Mouse (Mus musculus) CH12.LX (cell line): Measurements from ENCODE around the gene Trabd2b. TPM values are rescaled to one million over a fixed set of nuclear protein-coding genes. Genes with fewer than 3 reads are reported as not detected.

Experiments
- DNase-seq: peaks from one replicate; pipeline ENCODE4 v3.0.0-alpha.2; 2013; ENCODE audit errors: extremely low read depth
- H3K27ac ChIP-seq: 2 replicates; pipeline ENCODE4 v1.5.1; 2012; ENCODE audit warnings: low read depth, mild to moderate bottlenecking, control low read depth, moderate library complexity; ENCODE audit not compliant: insufficient read depth
- H3K27me3 ChIP-seq: replicated peaks from 2 replicates; pipeline ENCODE3; 2012; ENCODE audit warnings: inconsistent platforms
- H3K36me3 ChIP-seq, 2 experiments: replicated peaks in 1 of 2; 2 replicates each; pipeline versions ENCODE3 to v1.6.1; 2012; ENCODE audit warnings: inconsistent platforms in 1 of 2, low read length in 1 of 2, mild to moderate bottlenecking in 1 of 2, mixed read lengths in 1 of 2, moderate library complexity in 1 of 2; ENCODE audit not compliant: control insufficient read depth in 1 of 2, insufficient read depth in 1 of 2
- H3K4me1 ChIP-seq, 2 experiments: 2 replicates each; pipeline ENCODE4 v1.6.1; 2012; ENCODE audit warnings: inconsistent platforms in 1 of 2, moderate library complexity in 1 of 2; ENCODE audit not compliant: insufficient read depth in 2 of 2, control insufficient read depth in 1 of 2
- H3K4me2 ChIP-seq: 2 replicates; pipeline ENCODE4 v1.6.1; 2012; ENCODE audit warnings: low read depth, mild to moderate bottlenecking, control low read depth; ENCODE audit not compliant: poor library complexity, insufficient read depth, severe bottlenecking
- H3K4me3 ChIP-seq, 3 experiments: fragments of 150-350 bp in 1 of 3; sonication (generic) in 1 of 3; replicated peaks in 1 of 3; 2 replicates each; pipeline versions ENCODE3 to v1.5.1; 2011 to 2012; ENCODE audit warnings: low read depth in 2 of 3, low read length in 2 of 3, mild to moderate bottlenecking in 2 of 3, moderate library complexity in 2 of 3, control low read depth in 1 of 3, improper control_type of control experiment in 1 of 3, inconsistent platforms in 1 of 3, mixed read lengths in 1 of 3; ENCODE audit not compliant: poor library complexity in 1 of 3
- H3K79me2 ChIP-seq: replicated peaks from 2 replicates; pipeline ENCODE4 v1.6.1; 2012; ENCODE audit warnings: mild to moderate bottlenecking, moderate library complexity; ENCODE audit not compliant: control insufficient read depth, poor library complexity, insufficient read depth, severe bottlenecking; ENCODE audit errors: extremely low read depth
- H3K9ac ChIP-seq: 2 replicates; pipeline ENCODE4 v1.6.1; 2012; ENCODE audit warnings: low read depth, mild to moderate bottlenecking, control low read depth, moderate library complexity; ENCODE audit not compliant: insufficient read depth
- H3K9me3 ChIP-seq: replicated peaks from 2 replicates; pipeline ENCODE3; 2012; ENCODE audit warnings: low read length, inconsistent platforms, mixed read lengths
- ETS1 ChIP-seq: conservative IDR thresholded peaks from 2 replicates; pipeline ENCODE4 v1.6.1; 2012; ENCODE audit warnings: low read depth, mild to moderate bottlenecking, inconsistent platforms, low read length, improper control_type of control experiment, moderate library complexity
- GABPA ChIP-seq: IDR thresholded peaks from 2 replicates; pipeline ENCODE4 v1.6.1; 2012; ENCODE audit warnings: low read depth, low read length, improper control_type of control experiment, inconsistent platforms; ENCODE audit not compliant: insufficient replicate concordance
- HCFC1 ChIP-seq: IDR thresholded peaks from 2 replicates; pipeline ENCODE4 v1.6.1; 2012; ENCODE audit warnings: low read depth, mild to moderate bottlenecking, inconsistent platforms, low read length, improper control_type of control experiment
- JUN ChIP-seq: IDR thresholded peaks from 2 replicates; pipeline ENCODE4 v1.6.1; 2011; ENCODE audit warnings: low read depth, mild to moderate bottlenecking, low read length, improper control_type of control experiment, moderate library complexity; ENCODE audit not compliant: insufficient read depth
- KAT2A ChIP-seq: IDR thresholded peaks from 2 replicates; pipeline ENCODE4 v1.6.1; 2012; ENCODE audit warnings: low read length, improper control_type of control experiment, inconsistent platforms; ENCODE audit not compliant: insufficient replicate concordance
- MAFK ChIP-seq: IDR thresholded peaks from 2 replicates; pipeline ENCODE4 v1.6.1; 2011; ENCODE audit warnings: low read length, improper control_type of control experiment; ENCODE audit not compliant: insufficient replicate concordance
- MAX ChIP-seq: IDR thresholded peaks from 2 replicates; pipeline ENCODE4 v1.6.1; 2011; ENCODE audit warnings: low read length, improper control_type of control experiment
- MXI1 ChIP-seq: IDR thresholded peaks from 2 replicates; pipeline ENCODE4 v1.6.1; 2011; ENCODE audit warnings: mild to moderate bottlenecking, low read depth, low read length, improper control_type of control experiment
- MYC ChIP-seq: IDR thresholded peaks from 2 replicates; pipeline ENCODE4 v1.6.1; 2011; ENCODE audit warnings: low read depth, mild to moderate bottlenecking, improper control_type of control experiment, low read length
- NRF1 ChIP-seq: IDR thresholded peaks from 2 replicates; pipeline ENCODE4 v1.6.1; 2014; ENCODE audit warnings: low read depth, mild to moderate bottlenecking, inconsistent platforms, low read length, improper control_type of control experiment, moderate library complexity
- RAD21 ChIP-seq: IDR thresholded peaks from 2 replicates; pipeline ENCODE4 v1.6.1; 2011; ENCODE audit warnings: low read depth, mild to moderate bottlenecking, low read length, improper control_type of control experiment, moderate library complexity
- RCOR1 ChIP-seq: conservative IDR thresholded peaks from 2 replicates; pipeline ENCODE4 v1.6.1; 2012; ENCODE audit warnings: low read depth, mild to moderate bottlenecking, inconsistent platforms, low read length, improper control_type of control experiment
- SIN3A ChIP-seq: IDR thresholded peaks from 2 replicates; pipeline ENCODE4 v1.6.1; 2012; ENCODE audit warnings: low read length, improper control_type of control experiment, inconsistent platforms
- TBP ChIP-seq: conservative IDR thresholded peaks from 2 replicates; pipeline ENCODE4 v1.6.1; 2011; ENCODE audit warnings: low read depth, low read length, improper control_type of control experiment
- TCF12 ChIP-seq: IDR thresholded peaks from 2 replicates; pipeline ENCODE4 v1.6.1; 2014; ENCODE audit warnings: low read depth, mild to moderate bottlenecking, inconsistent platforms, low read length, improper control_type of control experiment
- UBTF ChIP-seq: IDR thresholded peaks from 2 replicates; pipeline ENCODE4 v1.6.1; 2012; ENCODE audit warnings: low read depth, mild to moderate bottlenecking, inconsistent platforms, low read length, improper control_type of control experiment, moderate library complexity
- USF1 ChIP-seq: IDR thresholded peaks from 2 replicates; pipeline ENCODE4 v1.6.1; 2014; ENCODE audit warnings: low read depth, mild to moderate bottlenecking, inconsistent platforms, low read length, improper control_type of control experiment
- ZKSCAN1 ChIP-seq: IDR thresholded peaks from 2 replicates; pipeline ENCODE4 v1.6.1; 2012; ENCODE audit warnings: low read depth, inconsistent platforms, low read length, improper control_type of control experiment, borderline replicate concordance
- ZMIZ1 ChIP-seq: IDR thresholded peaks from 2 replicates; pipeline ENCODE4 v1.6.1; 2012; ENCODE audit warnings: low read depth, mild to moderate bottlenecking, inconsistent platforms, low read length, improper control_type of control experiment
- ZNF384 ChIP-seq: IDR thresholded peaks from 2 replicates; pipeline ENCODE4 v1.6.1; 2012; ENCODE audit warnings: low read depth, low read length, improper control_type of control experiment, inconsistent platforms
- dilution Hi-C: fragments of 300-500 bp; cut with MboI; formaldehyde crosslinking; loops from 2 replicates; pipeline ENCODE4 v1.14.3; 2020; ENCODE audit warnings: low sequenced_read_pairs; ENCODE audit not compliant: extremely low pct_unique_long_range_greater_than_20kb, extremely low pct_ligation_motif_present
- in situ Hi-C: fragments of 300-500 bp; cut with MboI; formaldehyde crosslinking; loops from 3 replicates; pipeline ENCODE4 v1.14.3; 2019; ENCODE audit warnings: low sequenced_read_pairs, low pct_ligation_motif_present, low pct_unique_long_range_greater_than_20kb, mixed read lengths
- polyA plus RNA-seq: library from polyadenylated mRNA; unstranded; fragments of >175 nt; gene quantifications from 2 replicates; pipeline ENCODE4 v1.2.1, GENCODE M21; 2012; ENCODE audit warnings: low read depth; ENCODE audit not compliant: insufficient read length
- total RNA-seq, 2 experiments: library from RNA; depleted of rRNA; stranded (reverse); fragments of 300-350 nt in 1 of 2; fragments of >200 nt in 1 of 2; gene quantifications; 2 replicates each; pipeline ENCODE4 v1.2.3; 2012 to 2014

The Trabd2b gene
- total and polyA plus RNA-seq, 3 experiments, result not detected

- Histone ChIP-seq H3K27me3 (peaks cover 27% of the 10 kb centered on the region), H3K27ac (no peak overlapping the region), H3K36me3 (no peaks in the 10 kb centered on the region), H3K4me2 (no peak overlapping the region), H3K79me2 (no peaks in the 10 kb centered on the region), H3K9me3 (no peaks in the 10 kb centered on the region), H3K4me1 (no peaks in the 10 kb centered on the region), H3K4me3 (no peak overlapping the region), H3K9ac (no peak overlapping the region)
- no peak for DNase-seq
- dilution Hi-C loops, result no loop called here
- TF ChIP-seq MXI1, result no peak
- TF ChIP-seq RCOR1, result no peak
- TF ChIP-seq UBTF, result no peak
- no peak for TF ChIP-seq KAT2A
- no peak for TF ChIP-seq ZNF384
- TF ChIP-seq NRF1, result no peak
- no peak for TF ChIP-seq RAD21
- no peak for TF ChIP-seq MAX
- TF ChIP-seq USF1, result no peak
- TF ChIP-seq ZKSCAN1, result no peak
- no peak for TF ChIP-seq SIN3A
- TF ChIP-seq TCF12, result no peak
- TF ChIP-seq MAFK, result no peak
- TF ChIP-seq HCFC1, result no peak
- no peak for TF ChIP-seq GABPA
- no peak for TF ChIP-seq ETS1
- TF ChIP-seq MYC, result no peak
- no peak for TF ChIP-seq ZMIZ1
- in situ Hi-C loops, result no loop called here
These were observed 47.6 kb upstream of the Trabd2b start for GRCm38 (mm10) chr4:114358874-114359273.

- Histone ChIP-seq H3K9ac (no peak overlapping the region), H3K27ac (no peak overlapping the region)
- TF ChIP-seq ZKSCAN1 (no peak), ETS1 (no peak), TBP (no peak), JUN (no peak)
- TF ChIP-seq, all 38 proteins: peak for 0
- Histone ChIP-seq H3K4me3 (no peak overlapping the region), H3K36me3 (no peaks in the 10 kb centered on the region), H3K4me1 (no peaks in the 10 kb centered on the region), H3K79me2 (no peaks in the 10 kb centered on the region), H3K9me3 (no peaks in the 10 kb centered on the region), H3K4me2 (no peak overlapping the region), H3K27me3 (peaks cover 33% of the 10 kb centered on the region)
- DNase-seq, result no peak
- dilution Hi-C loops, result no loop called here
- in situ Hi-C loops, result no loop called here
These were observed 46.7 kb upstream of the Trabd2b start for GRCm38 (mm10) chr4:114359818-114360217.
